Comparison of ENCODE assay signal across 12 mouse cellular contexts in the genomic region with DNA sequence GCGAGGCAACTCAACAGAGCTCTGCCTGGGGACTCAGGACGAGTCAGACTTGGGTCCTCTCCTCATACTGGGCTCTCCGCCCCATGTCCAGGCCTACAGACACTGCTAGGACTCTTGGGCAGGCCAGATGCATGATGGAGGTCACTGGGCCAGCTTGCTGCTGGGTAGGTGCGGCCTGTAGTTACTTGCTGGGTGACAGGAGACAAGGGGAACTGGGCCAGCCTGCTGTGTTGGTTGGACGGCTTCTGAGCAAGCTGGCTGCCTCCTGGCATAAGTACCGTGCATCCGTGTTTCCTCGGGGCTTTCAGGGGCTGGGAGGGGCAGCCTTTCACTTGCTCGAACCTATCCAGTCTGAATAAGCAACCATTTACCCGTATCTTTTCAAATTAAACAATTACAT. TPM values are rescaled to one million over a fixed set of nuclear protein-coding genes. Genes with fewer than 3 reads are reported as not detected.
DNase-seq lines count a peak whose midpoint lies in the region; ATAC-seq and TF ChIP-seq lines count a peak whose summit lies in the region.
"Had no signal": no experiment of that assay in that cellular context is flagged by ENCODE, and none has a peak within 500 bp of the region (broad histone marks: within the 10 kb centered on the region; RNA-seq: fewer than 3 reads in every experiment).

No protein-coding gene starts in this region.

- 67% methylated on average over 10 of the region's 10 CpGs for WGBS in forebrain, embryonic 16.5 days
- 53% methylated on average over 10 of the region's 10 CpGs for WGBS in forebrain, postnatal 0 days
- WGBS in lung, postnatal 0 days: 64% methylated on average over 10 of the region's 10 CpGs
- WGBS in heart, embryonic 15.5 days: 70% methylated on average over 10 of the region's 10 CpGs
- WGBS in stomach, embryonic 16.5 days: 74% methylated on average over 10 of the region's 10 CpGs

- DNase-seq in forebrain, postnatal 0 days: no peak
- peak; percentile 14 for DNase-seq in lung, postnatal 0 days (ENCODE audit: low spot score)
- DNase-seq in lung, postnatal 14 days: no peak
- no peak for DNase-seq in B cell, adult 2 months
- no peak for DNase-seq in cerebellum, adult 18-20 months
- DNase-seq: cerebellum, adult 2 months had no signal

- no peak for TF ChIP-seq EP300 in lung, postnatal 0 days (IDR thresholded peaks at IDR 0.05)

- no peak for TF ChIP-seq CTCF in forebrain, postnatal 0 days (IDR thresholded peaks at IDR 0.05; ENCODE audit: low read depth)
- TF ChIP-seq CTCF in lung, postnatal 0 days (IDR thresholded peaks at IDR 0.05): no peak

- H3K4me2 ChIP-seq in forebrain, embryonic 16.5 days (ENCODE audit: low read length): no peak overlapping the region
- no peak overlapping the region for H3K4me2 ChIP-seq in forebrain, postnatal 0 days (ENCODE audit: low read depth)
- H3K4me2 ChIP-seq in lung, postnatal 0 days (replicated peaks; ENCODE audit: low read depth, low read length): no peak overlapping the region
- peak overlapping the region; percentile 48 for H3K4me2 ChIP-seq in heart, embryonic 15.5 days
- H3K4me2 ChIP-seq in stomach, embryonic 16.5 days (ENCODE audit: low read depth, low read length): no peak overlapping the region

- no peaks in the 10 kb centered on the region for H3K9me3 ChIP-seq in forebrain, embryonic 16.5 days (ENCODE audit: control insufficient read depth, low read length)
- H3K9me3 ChIP-seq in forebrain, postnatal 0 days (ENCODE audit: low read length): no peaks in the 10 kb centered on the region
- no peaks in the 10 kb centered on the region for H3K9me3 ChIP-seq in lung, postnatal 0 days (ENCODE audit: low read length)
- H3K9me3 ChIP-seq in heart, embryonic 15.5 days (replicated peaks): no peaks in the 10 kb centered on the region
- no peaks in the 10 kb centered on the region for H3K9me3 ChIP-seq in stomach, embryonic 16.5 days (replicated peaks; ENCODE audit: control insufficient read depth, low read length)

- peaks cover 13% of the 10 kb centered on the region for H3K36me3 ChIP-seq in forebrain, embryonic 16.5 days (ENCODE audit: control insufficient read depth, insufficient read depth)
- peaks cover 32% of the 10 kb centered on the region for H3K36me3 ChIP-seq in forebrain, postnatal 0 days (ENCODE audit: insufficient read depth)
- peaks cover 9% of the 10 kb centered on the region; the same call in 1 of the 2 replicates for H3K36me3 ChIP-seq in lung, postnatal 0 days (ENCODE audit: insufficient read depth, low read length)
- H3K36me3 ChIP-seq in heart, embryonic 15.5 days: peaks cover 20% of the 10 kb centered on the region
- peaks cover 9% of the 10 kb centered on the region for H3K36me3 ChIP-seq in stomach, embryonic 16.5 days (ENCODE audit: control insufficient read depth, insufficient read depth, low read length)

- no peak overlapping the region for H3K4me3 ChIP-seq in forebrain, embryonic 16.5 days (replicated peaks; ENCODE audit: low read length)
- no peak overlapping the region for H3K4me3 ChIP-seq in forebrain, postnatal 0 days (ENCODE audit: low read depth, low read length)
- H3K4me3 ChIP-seq in lung, postnatal 0 days (ENCODE audit: low read depth, low read length): no peak overlapping the region
- no peak overlapping the region for H3K4me3 ChIP-seq in heart, embryonic 15.5 days
- H3K4me3 ChIP-seq in stomach, embryonic 16.5 days (replicated peaks; ENCODE audit: low read length): no peak overlapping the region

- H3K27ac ChIP-seq in forebrain, embryonic 16.5 days (ENCODE audit: low read length): peak overlapping the region; percentile 65
- H3K27ac ChIP-seq in forebrain, postnatal 0 days (ENCODE audit: low read depth, low read length): no peak overlapping the region
- peak overlapping the region; percentile 76; the same call in 1 of the 2 replicates for H3K27ac ChIP-seq in lung, postnatal 0 days (ENCODE audit: low read length)
- H3K27ac ChIP-seq in heart, embryonic 15.5 days: peak overlapping the region; percentile 77
- peak overlapping the region; percentile 90 for H3K27ac ChIP-seq in stomach, embryonic 16.5 days (ENCODE audit: low read length)

- ATAC-seq in forebrain, embryonic 16.5 days: 0 out of 2 replicates have a peak, but pooled peaks have one; percentile 38
- no peak for ATAC-seq in forebrain, postnatal 0 days
- ATAC-seq in lung, postnatal 0 days: no peak
- ATAC-seq in heart, embryonic 15.5 days (replicated peaks; ENCODE audit: insufficient number of reproducible peaks, insufficient read depth, low FRiP score, low read depth): no peak
- ATAC-seq in stomach, embryonic 16.5 days (ENCODE audit: insufficient read depth, low FRiP score): peak; percentile 38

- H3K9ac ChIP-seq in forebrain, embryonic 16.5 days (replicated peaks; ENCODE audit: low read depth, low read length): no peak overlapping the region
- no peak overlapping the region for H3K9ac ChIP-seq in forebrain, postnatal 0 days
- H3K9ac ChIP-seq in lung, postnatal 0 days (replicated peaks; ENCODE audit: low read depth): no peak overlapping the region
- no peak overlapping the region for H3K9ac ChIP-seq in heart, embryonic 15.5 days
- H3K9ac ChIP-seq in stomach, embryonic 16.5 days (ENCODE audit: low read length): peak overlapping the region; percentile 51

- no peaks in the 10 kb centered on the region for H3K27me3 ChIP-seq in forebrain, embryonic 16.5 days (replicated peaks; ENCODE audit: control insufficient read depth, insufficient read depth, low read length)
- no peaks in the 10 kb centered on the region for H3K27me3 ChIP-seq in forebrain, postnatal 0 days (ENCODE audit: insufficient read depth, low read length)
- no peaks in the 10 kb centered on the region for H3K27me3 ChIP-seq in lung, postnatal 0 days (replicated peaks; ENCODE audit: insufficient read depth, low read length)
- no peaks in the 10 kb centered on the region for H3K27me3 ChIP-seq in heart, embryonic 15.5 days
- H3K27me3 ChIP-seq in stomach, embryonic 16.5 days (ENCODE audit: control insufficient read depth, insufficient read depth, low read length): no peaks in the 10 kb centered on the region

- peaks cover 16% of the 10 kb centered on the region for H3K4me1 ChIP-seq in forebrain, embryonic 16.5 days (replicated peaks; ENCODE audit: control insufficient read depth, insufficient read depth, low read length)
- H3K4me1 ChIP-seq in forebrain, postnatal 0 days (ENCODE audit: insufficient read depth): no peaks in the 10 kb centered on the region
- peaks cover 2% of the 10 kb centered on the region for H3K4me1 ChIP-seq in lung, postnatal 0 days (ENCODE audit: insufficient read depth, low read depth, low read length)
- peaks cover 56% of the 10 kb centered on the region for H3K4me1 ChIP-seq in heart, embryonic 15.5 days (replicated peaks)
- H3K4me1 ChIP-seq in stomach, embryonic 16.5 days (ENCODE audit: control insufficient read depth, insufficient read depth, low read length): peaks cover 24% of the 10 kb centered on the region

RNA-seq across cellular contexts. Expression of a gene that starts 21.0 kb away (rescaled TPM):
- 26.4 and 28.1 TPM in 2 replicates for polyA plus RNA-seq in forebrain, embryonic 16.5 days (2015; fragmentation: Nextera tagmentation; extraction: Ambion mirVana)
- total RNA-seq in forebrain, postnatal 0 days (2014; rRNA removed): 19.5 and 25.3 TPM in 2 replicates
- 17.6 and 20.0 TPM in 2 replicates for polyA plus RNA-seq in forebrain, postnatal 0 days (2015; fragmentation: Nextera tagmentation; extraction: Ambion mirVana)
- 18.9 and 21.6 TPM in 2 replicates for polyA plus RNA-seq in lung, postnatal 0 days (2015; fragmentation: Nextera tagmentation; extraction: Ambion mirVana)
- 18.5 and 21.5 TPM in 2 replicates for polyA plus RNA-seq in heart, embryonic 15.5 days (2015; fragmentation: Nextera tagmentation; extraction: Ambion mirVana)
- polyA plus RNA-seq in stomach, embryonic 16.5 days (2015; fragmentation: Nextera tagmentation; extraction: Ambion mirVana): 23.7 and 24.5 TPM in 2 replicates

RNA-seq across cellular contexts. Expression of a gene that starts 22.7 kb away (rescaled TPM):
- polyA plus RNA-seq in forebrain, embryonic 16.5 days (2015; fragmentation: Nextera tagmentation; extraction: Ambion mirVana): not detected in 2 replicates
- 0.19 TPM in 1 of 2 replicates, not detected in the other for total RNA-seq in forebrain, postnatal 0 days (2014; rRNA removed)
- not detected in 2 replicates for polyA plus RNA-seq in forebrain, postnatal 0 days (2015; fragmentation: Nextera tagmentation; extraction: Ambion mirVana)
- 35.7 and 38.8 TPM in 2 replicates for polyA plus RNA-seq in lung, postnatal 0 days (2015; fragmentation: Nextera tagmentation; extraction: Ambion mirVana)
- 27.8 and 36.5 TPM in 2 replicates for polyA plus RNA-seq in heart, embryonic 15.5 days (2015; fragmentation: Nextera tagmentation; extraction: Ambion mirVana)
- 34.0 and 38.2 TPM in 2 replicates for polyA plus RNA-seq in stomach, embryonic 16.5 days (2015; fragmentation: Nextera tagmentation; extraction: Ambion mirVana)
- total RNA-seq: left cerebral cortex, postnatal 36 days; megakaryocyte-erythroid progenitor cell, adult 5-6 weeks had no signal
- polyA plus RNA-seq: cerebellum, adult 2 months had no signal

RNA-seq across cellular contexts. Expression of a gene that starts 35.7 kb away (rescaled TPM):
- 0.19 TPM in 1 of 2 replicates, not detected in the other for polyA plus RNA-seq in forebrain, embryonic 16.5 days (2015; fragmentation: Nextera tagmentation; extraction: Ambion mirVana)
- 0.14 TPM in 1 of 2 replicates, not detected in the other for total RNA-seq in forebrain, postnatal 0 days (2014; rRNA removed)
- polyA plus RNA-seq in forebrain, postnatal 0 days (2015; fragmentation: Nextera tagmentation; extraction: Ambion mirVana): 0.14 and 0.23 TPM in 2 replicates
- 0.24 and 0.35 TPM in 2 replicates for polyA plus RNA-seq in lung, postnatal 0 days (2015; fragmentation: Nextera tagmentation; extraction: Ambion mirVana)
- polyA plus RNA-seq in heart, embryonic 15.5 days (2015; fragmentation: Nextera tagmentation; extraction: Ambion mirVana): not detected in 2 replicates
- polyA plus RNA-seq in stomach, embryonic 16.5 days (2015; fragmentation: Nextera tagmentation; extraction: Ambion mirVana): 1.8 and 2.0 TPM in 2 replicates
- total RNA-seq: left cerebral cortex, postnatal 36 days; megakaryocyte-erythroid progenitor cell, adult 5-6 weeks had no signal
- polyA plus RNA-seq: intestine, embryonic 14.5 days had no signal

RNA-seq across cellular contexts. Expression of a gene that starts 38.7 kb away (rescaled TPM):
- not detected in 2 replicates for polyA plus RNA-seq in forebrain, embryonic 16.5 days (2015; fragmentation: Nextera tagmentation; extraction: Ambion mirVana)
- not detected in 2 replicates for total RNA-seq in forebrain, postnatal 0 days (2014; rRNA removed)
- not detected in 2 replicates for polyA plus RNA-seq in forebrain, postnatal 0 days (2015; fragmentation: Nextera tagmentation; extraction: Ambion mirVana)
- 1.1 and 1.2 TPM in 2 replicates for polyA plus RNA-seq in lung, postnatal 0 days (2015; fragmentation: Nextera tagmentation; extraction: Ambion mirVana)
- polyA plus RNA-seq in heart, embryonic 15.5 days (2015; fragmentation: Nextera tagmentation; extraction: Ambion mirVana): 0.68 and 2.6 TPM in 2 replicates
- polyA plus RNA-seq in stomach, embryonic 16.5 days (2015; fragmentation: Nextera tagmentation; extraction: Ambion mirVana): 190 and 227 TPM in 2 replicates
- total RNA-seq: left cerebral cortex, postnatal 36 days; megakaryocyte-erythroid progenitor cell, adult 5-6 weeks had no signal

RNA-seq across cellular contexts. Expression of a gene that starts 41.3 kb away (rescaled TPM):
- polyA plus RNA-seq in forebrain, embryonic 16.5 days (2015; fragmentation: Nextera tagmentation; extraction: Ambion mirVana): 0.71 and 1.0 TPM in 2 replicates
- total RNA-seq in forebrain, postnatal 0 days (2014; rRNA removed): 6.5 and 7.0 TPM in 2 replicates
- polyA plus RNA-seq in forebrain, postnatal 0 days (2015; fragmentation: Nextera tagmentation; extraction: Ambion mirVana): 2.5 and 4.0 TPM in 2 replicates
- 1.8 and 2.5 TPM in 2 replicates for polyA plus RNA-seq in lung, postnatal 0 days (2015; fragmentation: Nextera tagmentation; extraction: Ambion mirVana)
- polyA plus RNA-seq in heart, embryonic 15.5 days (2015; fragmentation: Nextera tagmentation; extraction: Ambion mirVana): 0.44 and 0.86 TPM in 2 replicates
- polyA plus RNA-seq in stomach, embryonic 16.5 days (2015; fragmentation: Nextera tagmentation; extraction: Ambion mirVana): 1.4 and 2.9 TPM in 2 replicates

Comparison
In these comparisons a context has a peak if more than half of its experiments do, and no peak if none do; other contexts are left out.
1. ATAC-seq: peak in forebrain, embryonic 16.5 days (single experiment) and stomach, embryonic 16.5 days (single experiment); none in forebrain, postnatal 0 days (single experiment), lung, postnatal 0 days (single experiment) and heart, embryonic 15.5 days (single experiment).
2. RNA of a gene that starts 22.7 kb away (polyA plus RNA-seq): 35.7 to 38.8 TPM in lung, postnatal 0 days, 34.0 to 38.2 TPM in stomach, embryonic 16.5 days and 27.8 to 36.5 TPM in heart, embryonic 15.5 days; not detected in forebrain, embryonic 16.5 days and not detected in forebrain, postnatal 0 days; every median in the first group is over 10 times any median in the second.